Mouse (Mus musculus) myocyte (in vitro differentiated cells): ENCODE measurements around the gene Zfp385c.

Source experiments
- CEBPB ChIP-seq: IDR thresholded peaks from 2 replicates; pipeline ENCODE4 v1.6.1; 2011; ENCODE audit warnings: mild to moderate bottlenecking, moderate library complexity; ENCODE audit not compliant: poor library complexity, insufficient read depth, severe bottlenecking
- E2F4 ChIP-seq: IDR thresholded peaks from one replicate; pipeline ENCODE4 v1.6.1; 2011; ENCODE audit warnings: mild to moderate bottlenecking, control low read depth, moderate library complexity; ENCODE audit not compliant: insufficient read depth
- MAX ChIP-seq: IDR thresholded peaks from one replicate; pipeline ENCODE4 v1.6.1; 2011; ENCODE audit warnings: low read depth, mild to moderate bottlenecking, control low read depth
- MYOD1 ChIP-seq, 3 experiments: IDR thresholded peaks; one replicate each; pipeline ENCODE4 v1.6.1; 2011; ENCODE audit warnings: control low read depth in 2 of 3, low read depth in 2 of 3, mild to moderate bottlenecking in 2 of 3, moderate library complexity in 1 of 3; ENCODE audit not compliant: insufficient read length in 2 of 3, control insufficient read depth in 1 of 3
- MYOG ChIP-seq, 3 experiments: IDR thresholded peaks; one replicate each; pipeline ENCODE4 v1.6.1; 2011; ENCODE audit warnings: control low read depth in 2 of 3, low read depth in 2 of 3, mild to moderate bottlenecking in 2 of 3; ENCODE audit not compliant: insufficient read length in 2 of 3, control insufficient read depth in 1 of 3, insufficient read depth in 1 of 3
- POLR2A ChIP-seq: IDR thresholded peaks from one replicate; pipeline ENCODE4 v1.6.1; 2011; ENCODE audit warnings: low read depth, mild to moderate bottlenecking, control low read depth, moderate library complexity; ENCODE audit not compliant: insufficient read length
- POLR2AphosphoS2 ChIP-seq: IDR thresholded peaks from one replicate; pipeline ENCODE4 v1.6.1; 2011; ENCODE audit warnings: low read depth, control low read depth; ENCODE audit not compliant: insufficient read length
- REST ChIP-seq: IDR thresholded peaks from one replicate; pipeline ENCODE4 v1.6.1; 2011; ENCODE audit warnings: mild to moderate bottlenecking, control low read depth, moderate library complexity; ENCODE audit not compliant: insufficient read depth, insufficient read length
- SRF ChIP-seq: IDR thresholded peaks from one replicate; pipeline ENCODE4 v1.6.1; 2011; ENCODE audit warnings: low read depth; ENCODE audit not compliant: control insufficient read depth, insufficient read length
- TCF12 ChIP-seq: IDR thresholded peaks from one replicate; pipeline ENCODE4 v1.6.1; 2011; ENCODE audit warnings: mild to moderate bottlenecking, control low read depth; ENCODE audit not compliant: poor library complexity, insufficient read depth, severe bottlenecking
- TCF3 ChIP-seq: IDR thresholded peaks from one replicate; pipeline ENCODE4 v1.6.1; 2011; ENCODE audit warnings: low read depth, control low read depth; ENCODE audit not compliant: insufficient read length
- USF1 ChIP-seq: IDR thresholded peaks from one replicate; pipeline ENCODE4 v1.6.1; 2011; ENCODE audit warnings: low read depth, mild to moderate bottlenecking, control low read depth, moderate library complexity

DNA sequence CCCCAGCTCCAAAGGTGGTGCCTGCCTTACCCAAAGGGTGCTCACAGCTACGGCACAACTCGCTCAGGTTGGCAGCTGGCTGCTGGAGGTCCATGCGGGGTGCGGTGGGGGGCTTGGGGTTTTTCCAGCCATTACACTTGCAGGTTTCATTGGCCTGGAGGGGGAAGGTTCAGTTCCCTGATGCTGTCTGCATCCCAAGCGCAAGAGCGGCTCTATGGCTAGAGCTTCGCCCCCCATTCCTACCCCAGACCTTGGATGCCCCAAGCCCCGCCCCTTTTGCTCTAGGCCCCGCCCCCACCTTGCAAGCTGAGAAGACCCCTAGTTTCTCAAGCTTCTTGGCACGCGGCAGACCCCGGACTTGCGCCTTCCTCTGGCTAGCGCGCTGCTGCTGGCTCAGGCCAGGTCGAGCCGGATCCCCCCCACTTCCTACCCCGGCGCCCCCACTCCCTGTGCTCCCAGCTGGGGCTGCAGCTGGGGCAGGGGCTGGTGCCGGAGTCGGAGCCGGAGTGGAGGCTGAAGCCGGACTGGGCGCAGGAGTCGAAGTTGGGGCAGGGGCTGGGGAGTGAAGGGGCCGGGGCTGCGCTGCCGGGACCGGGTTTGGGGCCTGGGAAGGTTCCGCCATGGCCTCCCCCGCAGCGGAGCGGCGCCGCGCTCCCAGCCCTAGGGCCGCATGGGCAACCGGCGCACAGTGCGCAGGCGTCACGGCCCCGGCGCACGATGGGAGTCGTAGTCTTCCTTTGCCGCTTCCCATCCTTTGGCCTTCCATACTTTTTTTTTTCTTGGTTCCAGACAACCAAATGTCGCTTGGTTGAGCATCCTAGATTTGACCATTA lies 19.7 kb upstream of the Zfp385c start, which contains the start of gene Kat2a:
- TF ChIP-seq TCF12 (no peak), POLR2A (peak; percentile 95), TCF3 (no peak), E2F4 (no peak), MYOG (IDR thresholded peaks at IDR 0.05; ENCODE audit: control insufficient read depth in 1 of 3, insufficient read depth in 1 of 3, insufficient read length in 2 of 3, low read depth in 2 of 3) (no peak), MAX (no peak), USF1 (no peak), POLR2AphosphoS2 (peak; percentile 98), MYOD1 (IDR thresholded peaks at IDR 0.05; ENCODE audit: control insufficient read depth in 1 of 3, insufficient read length in 2 of 3, low read depth in 2 of 3) (no peak), CEBPB (no peak), REST (no peak), SRF (no peak)
